Mouse (Mus musculus): ENCODE results near the gene Clpb. TPM values are rescaled to one million over a fixed set of nuclear protein-coding genes. Genes with fewer than 3 reads are reported as not detected.

Clpb gene
- polyA plus RNA-seq, 1 experiment from 2014 or later: 53.3 TPM

- ATAC-seq: no peak
- 10% methylated on average over 3 of the region's 3 CpGs for WGBS
- Histone ChIP-seq H3K9ac (ENCODE audit: low read depth, low read length) (no peak overlapping the region), H3K9me3 (ENCODE audit: control insufficient read depth, low read length) (no peaks in the 10 kb centered on the region), H3K4me1 (ENCODE audit: control insufficient read depth, insufficient read depth, low read length) (peaks cover 9% of the 10 kb centered on the region), H3K27ac (ENCODE audit: low read length) (no peak overlapping the region), H3K4me2 (ENCODE audit: low read depth, low read length) (no peak overlapping the region), H3K27me3 (replicated peaks; ENCODE audit: control insufficient read depth, insufficient read depth, low read length) (no peaks in the 10 kb centered on the region), H3K36me3 (ENCODE audit: control insufficient read depth, insufficient read depth, low read length) (no peaks in the 10 kb centered on the region), H3K4me3 (ENCODE audit: low read length) (no peak overlapping the region)
Measured at GRCm38 (mm10) chr7:101666581-101666980, 3.1 kb downstream of the Clpb start.

DNA sequence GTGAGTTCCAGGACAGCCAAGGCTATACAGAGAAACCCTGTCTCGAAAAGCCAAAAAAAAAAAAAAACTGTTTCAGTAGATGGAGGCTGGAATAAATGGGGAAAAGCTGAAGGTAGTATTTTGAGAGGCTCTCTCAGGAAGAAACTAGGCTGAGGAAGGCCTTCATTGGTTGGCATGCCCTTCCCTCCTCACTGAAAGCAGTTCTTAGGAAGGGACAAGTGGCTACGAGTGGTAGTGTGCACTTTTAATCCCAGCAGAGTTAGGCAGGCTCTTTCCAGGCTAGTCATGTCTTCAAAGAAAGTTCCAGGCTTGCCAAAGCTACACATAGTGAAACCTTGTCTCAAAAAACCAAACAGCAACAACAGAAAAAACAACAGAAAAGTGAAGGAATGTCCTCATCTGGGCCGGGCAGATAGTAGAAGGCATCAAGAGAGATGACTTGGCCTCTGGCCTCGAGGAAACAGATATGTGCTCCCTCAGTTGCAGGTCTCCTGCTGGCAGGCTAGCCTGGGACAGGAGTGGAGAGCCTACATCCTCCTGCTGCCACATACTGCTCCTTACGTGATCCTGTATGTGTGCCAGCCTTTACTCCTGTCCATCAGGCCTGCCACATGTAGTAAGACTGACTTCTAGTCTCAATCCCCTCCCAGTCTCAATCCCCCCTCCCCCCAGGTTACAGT lies 8.3 kb downstream of the Clpb start:
- Histone ChIP-seq H3K27me3 (replicated peaks; ENCODE audit: control insufficient read depth, insufficient read depth, low read length) (no peaks in the 10 kb centered on the region), H3K4me2 (ENCODE audit: low read depth, low read length) (no peak overlapping the region), H3K36me3 (ENCODE audit: control insufficient read depth, insufficient read depth, low read length) (no peaks in the 10 kb centered on the region), H3K27ac (ENCODE audit: low read length) (no peak overlapping the region), H3K4me1 (ENCODE audit: control insufficient read depth, insufficient read depth, low read length) (0 out of 2 replicates have a peak, but pooled peaks cover 3% of the 10 kb centered on the region), H3K9me3 (ENCODE audit: control insufficient read depth, low read length) (no peaks in the 10 kb centered on the region), H3K4me3 (ENCODE audit: low read length) (no peak overlapping the region), H3K9ac (ENCODE audit: low read depth, low read length) (no peak overlapping the region)
- WGBS: 81% methylated on average over 5 of the region's 5 CpGs
- no peak for ATAC-seq

GRCm38 (mm10) chr7:101673497-101673896 lies 10.1 kb downstream of the Clpb start:
- no peaks in the 10 kb centered on the region for H3K27me3 ChIP-seq (replicated peaks; ENCODE audit: control insufficient read depth, insufficient read depth, low read length)
- H3K4me2 ChIP-seq (ENCODE audit: low read depth, low read length): no peak overlapping the region
- H3K9me3 ChIP-seq (ENCODE audit: control insufficient read depth, low read length): no peaks in the 10 kb centered on the region
- no peak overlapping the region for H3K9ac ChIP-seq (ENCODE audit: low read depth, low read length)
- ATAC-seq: no peak
- H3K4me1 ChIP-seq (ENCODE audit: control insufficient read depth, insufficient read depth, low read length): 0 out of 2 replicates have a peak, but pooled peaks cover 4% of the 10 kb centered on the region
- WGBS: 33% methylated on average over 2 of the region's 2 CpGs
- H3K4me3 ChIP-seq (ENCODE audit: low read length): no peak overlapping the region
- no peaks in the 10 kb centered on the region for H3K36me3 ChIP-seq (ENCODE audit: control insufficient read depth, insufficient read depth, low read length)
- no peak overlapping the region for H3K27ac ChIP-seq (ENCODE audit: low read length)

DNA sequence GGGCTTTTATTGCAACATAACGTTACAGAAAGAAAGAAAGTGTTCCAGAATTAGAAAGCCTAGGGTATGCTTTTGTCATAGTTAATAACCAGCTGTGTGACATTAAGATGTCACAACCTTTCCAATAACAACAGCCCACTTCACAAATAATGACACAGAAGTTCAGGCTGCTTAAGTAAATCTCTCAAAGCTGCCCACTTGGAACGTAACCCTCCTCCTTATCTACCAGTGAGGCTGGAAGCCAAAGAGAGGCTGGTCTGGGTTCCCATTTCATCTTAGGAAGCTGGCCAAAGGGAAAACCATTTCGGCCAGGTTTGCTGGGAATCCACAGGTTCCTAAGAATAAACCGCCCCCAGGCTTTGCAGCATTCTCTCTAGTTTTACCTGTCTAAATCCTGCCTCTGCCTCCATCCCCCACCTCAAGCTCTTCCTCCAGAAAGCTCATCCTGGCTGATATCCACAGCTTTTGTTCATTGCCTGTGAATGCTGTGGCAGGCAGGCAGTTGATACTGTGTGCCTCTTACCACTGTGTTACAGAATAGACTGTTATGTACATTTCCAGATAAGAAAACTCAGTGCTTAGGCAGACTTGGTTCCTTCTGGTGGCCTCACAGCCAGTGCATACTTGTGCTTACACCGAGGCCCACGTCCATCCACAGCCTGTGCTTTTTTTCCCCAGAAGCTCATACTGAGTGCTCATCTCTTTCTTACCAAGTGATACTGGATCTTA lies 12.8 kb downstream of the Clpb start:
- 63% methylated on average over 6 of the region's 6 CpGs for WGBS
- Histone ChIP-seq H3K4me3 (ENCODE audit: low read length) (no peak overlapping the region), H3K4me2 (ENCODE audit: low read depth, low read length) (no peak overlapping the region), H3K9me3 (ENCODE audit: control insufficient read depth, low read length) (no peaks in the 10 kb centered on the region), H3K9ac (ENCODE audit: low read depth, low read length) (no peak overlapping the region), H3K27ac (ENCODE audit: low read length) (no peak overlapping the region), H3K4me1 (ENCODE audit: control insufficient read depth, insufficient read depth, low read length) (0 out of 2 replicates have a peak, but pooled peaks cover 4% of the 10 kb centered on the region), H3K36me3 (ENCODE audit: control insufficient read depth, insufficient read depth, low read length) (no peaks in the 10 kb centered on the region), H3K27me3 (replicated peaks; ENCODE audit: control insufficient read depth, insufficient read depth, low read length) (no peaks in the 10 kb centered on the region)
- no peak for ATAC-seq

DNA sequence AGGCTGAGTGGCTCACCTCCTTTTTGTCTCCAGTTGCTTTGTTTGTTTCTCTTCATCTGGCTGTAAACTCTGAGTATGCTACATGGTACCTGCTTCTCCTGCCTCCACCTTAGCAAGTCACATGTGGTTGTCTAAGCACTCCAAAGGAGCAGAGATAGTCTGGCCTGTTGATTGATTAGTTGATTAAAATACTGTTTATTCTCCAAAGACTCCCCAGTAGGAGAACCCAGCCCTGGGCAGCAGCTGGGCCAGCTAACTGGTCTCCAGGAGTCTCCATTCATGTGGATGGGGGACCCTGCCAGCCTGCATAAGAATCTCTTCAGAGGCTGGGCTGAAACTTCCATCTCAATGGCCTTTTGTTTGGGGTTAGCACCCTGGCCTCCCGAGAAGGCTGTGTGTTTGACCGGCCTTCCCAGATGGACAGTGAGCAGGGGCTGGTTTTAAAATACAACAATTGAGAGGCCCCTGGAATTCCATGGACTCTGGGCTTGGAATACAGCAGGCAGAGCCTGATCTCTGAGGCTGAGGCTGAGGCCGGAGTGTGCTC lies 13.4 kb downstream of the Clpb start:
- Histone ChIP-seq H3K27ac (ENCODE audit: low read length) (no peak overlapping the region), H3K9ac (ENCODE audit: low read depth, low read length) (peak overlapping the region; percentile 20; the same call in 1 of the 2 replicates), H3K4me2 (ENCODE audit: low read depth, low read length) (no peak overlapping the region), H3K4me1 (ENCODE audit: control insufficient read depth, insufficient read depth, low read length) (0 out of 2 replicates have a peak, but pooled peaks cover 4% of the 10 kb centered on the region), H3K36me3 (ENCODE audit: control insufficient read depth, insufficient read depth, low read length) (no peaks in the 10 kb centered on the region), H3K9me3 (ENCODE audit: control insufficient read depth, low read length) (no peaks in the 10 kb centered on the region), H3K27me3 (replicated peaks; ENCODE audit: control insufficient read depth, insufficient read depth, low read length) (no peaks in the 10 kb centered on the region), H3K4me3 (ENCODE audit: low read length) (no peak overlapping the region)
- no peak for ATAC-seq
- WGBS: 44% methylated on average over 3 of the region's 3 CpGs

- Histone ChIP-seq H3K27me3 (replicated peaks; ENCODE audit: control insufficient read depth, insufficient read depth, low read length) (no peaks in the 10 kb centered on the region), H3K4me1 (ENCODE audit: control insufficient read depth, insufficient read depth, low read length) (0 out of 2 replicates have a peak, but pooled peaks cover 4% of the 10 kb centered on the region), H3K9ac (ENCODE audit: low read depth, low read length) (no peak overlapping the region), H3K4me3 (ENCODE audit: low read length) (no peak overlapping the region), H3K36me3 (ENCODE audit: control insufficient read depth, insufficient read depth, low read length) (no peaks in the 10 kb centered on the region), H3K9me3 (ENCODE audit: control insufficient read depth, low read length) (no peaks in the 10 kb centered on the region), H3K27ac (ENCODE audit: low read length) (no peak overlapping the region), H3K4me2 (ENCODE audit: low read depth, low read length) (no peak overlapping the region)
- ATAC-seq: peak; percentile 91
- 18% methylated on average over 7 of the region's 7 CpGs for WGBS
Measured at GRCm38 (mm10) chr7:101679591-101679990, 16.2 kb downstream of the Clpb start.

GRCm38 (mm10) chr7:101680961-101681360 lies 17.5 kb downstream of the Clpb start:
- no peaks in the 10 kb centered on the region for H3K9me3 ChIP-seq (ENCODE audit: control insufficient read depth, low read length)
- H3K27me3 ChIP-seq (replicated peaks; ENCODE audit: control insufficient read depth, insufficient read depth, low read length): no peaks in the 10 kb centered on the region
- WGBS: 80% methylated on average over 3 of the region's 3 CpGs
- no peak overlapping the region for H3K27ac ChIP-seq (ENCODE audit: low read length)
- H3K36me3 ChIP-seq (ENCODE audit: control insufficient read depth, insufficient read depth, low read length): no peaks in the 10 kb centered on the region
- H3K4me1 ChIP-seq (ENCODE audit: control insufficient read depth, insufficient read depth, low read length): 0 out of 2 replicates have a peak, but pooled peaks cover 4% of the 10 kb centered on the region
- H3K4me2 ChIP-seq (ENCODE audit: low read depth, low read length): no peak overlapping the region
- no peak for ATAC-seq
- no peak overlapping the region for H3K4me3 ChIP-seq (ENCODE audit: low read length)
- H3K9ac ChIP-seq (ENCODE audit: low read depth, low read length): no peak overlapping the region

DNA sequence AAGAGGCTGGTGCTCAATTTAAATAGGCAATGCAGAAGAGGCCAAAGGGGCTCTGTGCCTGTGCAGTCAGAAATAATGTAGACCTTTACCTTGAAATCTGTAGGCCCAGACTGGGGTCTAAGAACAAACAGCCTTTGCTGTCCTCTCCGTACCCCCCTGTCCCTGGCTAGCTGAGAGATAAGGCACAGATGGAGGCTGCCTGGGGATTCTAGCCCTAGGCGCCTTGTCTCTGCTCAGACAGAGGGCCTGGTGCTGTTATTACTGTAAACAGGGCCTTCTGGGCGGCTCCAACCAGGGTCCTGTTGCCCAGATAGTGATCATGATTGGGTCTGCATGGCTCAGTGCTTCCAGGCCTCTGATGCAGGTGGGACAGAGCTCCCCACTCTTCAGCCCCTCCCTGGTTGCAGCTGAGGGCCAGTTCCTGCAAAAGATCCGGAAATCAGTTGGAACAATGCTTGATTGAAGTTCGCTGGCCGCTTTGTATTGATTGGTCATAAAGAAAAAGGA lies 18.2 kb downstream of the Clpb start:
- H3K9me3 ChIP-seq (ENCODE audit: control insufficient read depth, low read length): no peaks in the 10 kb centered on the region
- 0 out of 2 replicates have a peak, but pooled peaks cover 3% of the 10 kb centered on the region for H3K4me1 ChIP-seq (ENCODE audit: control insufficient read depth, insufficient read depth, low read length)
- H3K4me3 ChIP-seq (ENCODE audit: low read length): no peak overlapping the region
- H3K9ac ChIP-seq (ENCODE audit: low read depth, low read length): no peak overlapping the region
- no peaks in the 10 kb centered on the region for H3K36me3 ChIP-seq (ENCODE audit: control insufficient read depth, insufficient read depth, low read length)
- no peak for ATAC-seq
- 51% methylated on average over 6 of the region's 6 CpGs for WGBS
- no peaks in the 10 kb centered on the region for H3K27me3 ChIP-seq (replicated peaks; ENCODE audit: control insufficient read depth, insufficient read depth, low read length)
- no peak overlapping the region for H3K27ac ChIP-seq (ENCODE audit: low read length)
- no peak overlapping the region for H3K4me2 ChIP-seq (ENCODE audit: low read depth, low read length)

DNA sequence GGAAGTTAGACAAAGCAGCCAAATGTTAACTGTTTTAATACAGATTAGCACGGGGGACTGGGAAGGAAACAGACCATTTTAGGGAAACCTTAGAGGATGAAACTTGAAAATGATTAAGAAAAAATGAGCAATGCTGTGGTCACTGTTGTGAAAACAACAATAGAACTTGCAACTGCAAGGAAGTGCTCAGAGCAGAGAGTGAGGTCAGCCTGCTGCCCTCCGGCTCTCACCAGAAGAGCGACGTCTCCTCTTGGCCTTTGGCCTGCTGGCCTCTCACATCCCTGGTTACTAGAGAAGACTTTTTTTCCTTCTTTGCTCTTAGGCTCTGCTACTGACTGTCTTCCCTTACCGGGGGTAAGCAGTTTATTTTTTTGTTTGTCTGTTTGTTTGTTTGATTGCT lies 19.5 kb downstream of the Clpb start:
- no peaks in the 10 kb centered on the region for H3K27me3 ChIP-seq (replicated peaks; ENCODE audit: control insufficient read depth, insufficient read depth, low read length)
- no peak for ATAC-seq
- H3K36me3 ChIP-seq (ENCODE audit: control insufficient read depth, insufficient read depth, low read length): no peaks in the 10 kb centered on the region
- WGBS: 64% methylated on average over 5 of the region's 5 CpGs
- H3K4me3 ChIP-seq (ENCODE audit: low read length): no peak overlapping the region
- H3K9me3 ChIP-seq (ENCODE audit: control insufficient read depth, low read length): no peaks in the 10 kb centered on the region
- H3K27ac ChIP-seq (ENCODE audit: low read length): no peak overlapping the region
- no peak overlapping the region for H3K4me2 ChIP-seq (ENCODE audit: low read depth, low read length)
- H3K9ac ChIP-seq (ENCODE audit: low read depth, low read length): no peak overlapping the region
- no peaks in the 10 kb centered on the region for H3K4me1 ChIP-seq (ENCODE audit: control insufficient read depth, insufficient read depth, low read length)
